Mouse (Mus musculus): Measurements from ENCODE around the gene Stat5b. TPM values are rescaled to one million over a fixed set of nuclear protein-coding genes. Genes with fewer than 3 reads are reported as not detected.

The Stat5b gene
- polyA plus RNA-seq, 1 experiment, result 23.2 TPM

DNA sequence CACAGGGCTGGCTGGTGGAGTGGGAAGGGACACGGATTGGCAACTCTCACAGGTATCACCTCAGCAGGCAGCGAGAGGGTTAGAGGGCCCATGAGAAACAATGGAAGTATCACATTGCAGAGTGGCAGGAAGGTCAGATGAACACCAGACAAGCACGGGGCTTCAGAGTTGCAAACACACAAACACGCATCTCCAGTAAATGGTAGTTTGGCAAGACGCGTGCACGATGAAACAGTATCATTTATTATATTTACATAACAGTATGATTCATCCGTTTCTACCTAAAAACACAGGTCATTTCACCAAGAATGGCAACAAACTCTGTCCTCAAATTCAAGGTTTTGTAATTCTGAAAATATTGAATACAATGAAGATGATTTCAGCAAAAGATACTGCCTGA, 11.0 kb downstream of the Stat5b start:
- DNase-seq, result no peak
- Histone ChIP-seq H3K4me1 (ENCODE audit: control insufficient read depth, insufficient read depth, low read length) (peaks cover 3% of the 10 kb centered on the region; the same call in 1 of the 2 replicates), H3K27ac (ENCODE audit: insufficient read depth, low read depth, low read length) (no peak overlapping the region), H3K27me3 (replicated peaks; ENCODE audit: control insufficient read depth, insufficient read depth, low read length) (no peaks in the 10 kb centered on the region), H3K4me3 (ENCODE audit: insufficient read depth, low read depth, low read length) (no peak overlapping the region), H3K36me3 (ENCODE audit: control insufficient read depth, insufficient read depth, low read length) (no peaks in the 10 kb centered on the region)
- TF ChIP-seq CTCF (conservative IDR thresholded peaks at IDR 0.05; ENCODE audit: insufficient read depth, insufficient read length, low read depth, low read length) (no peak), POLR2A (IDR thresholded peaks at IDR 0.05; ENCODE audit: low read depth, low read length) (no peak)
- WGBS, result 57% methylated on average over 8 of the region's 8 CpGs

DNA sequence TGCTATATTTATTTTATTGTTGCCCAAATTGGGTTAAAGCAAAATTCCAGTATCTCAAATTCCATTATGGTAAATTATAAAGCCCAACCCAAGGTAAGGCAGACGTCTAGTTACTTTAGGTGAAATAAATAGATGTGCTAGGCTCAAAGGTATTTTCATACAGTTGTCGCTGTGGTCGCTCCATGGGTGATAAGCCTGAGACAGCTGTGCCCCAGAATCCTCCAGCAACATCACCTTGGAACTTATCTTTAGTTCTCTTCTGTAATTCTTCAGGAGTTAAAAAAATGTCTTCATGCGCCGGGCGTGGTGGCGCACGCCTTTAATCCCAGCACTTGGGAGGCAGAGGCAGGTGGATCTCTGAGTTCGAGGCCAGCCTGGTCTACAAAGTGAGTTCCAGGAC, 11.6 kb downstream of the Stat5b start:
- no peak for DNase-seq
- no peak for TF ChIP-seq POLR2A (IDR thresholded peaks at IDR 0.05; ENCODE audit: low read depth, low read length)
- TF ChIP-seq CTCF (conservative IDR thresholded peaks at IDR 0.05; ENCODE audit: insufficient read depth, insufficient read length, low read depth, low read length), result no peak
- no peak overlapping the region for H3K27ac ChIP-seq (ENCODE audit: insufficient read depth, low read depth, low read length)

DNA sequence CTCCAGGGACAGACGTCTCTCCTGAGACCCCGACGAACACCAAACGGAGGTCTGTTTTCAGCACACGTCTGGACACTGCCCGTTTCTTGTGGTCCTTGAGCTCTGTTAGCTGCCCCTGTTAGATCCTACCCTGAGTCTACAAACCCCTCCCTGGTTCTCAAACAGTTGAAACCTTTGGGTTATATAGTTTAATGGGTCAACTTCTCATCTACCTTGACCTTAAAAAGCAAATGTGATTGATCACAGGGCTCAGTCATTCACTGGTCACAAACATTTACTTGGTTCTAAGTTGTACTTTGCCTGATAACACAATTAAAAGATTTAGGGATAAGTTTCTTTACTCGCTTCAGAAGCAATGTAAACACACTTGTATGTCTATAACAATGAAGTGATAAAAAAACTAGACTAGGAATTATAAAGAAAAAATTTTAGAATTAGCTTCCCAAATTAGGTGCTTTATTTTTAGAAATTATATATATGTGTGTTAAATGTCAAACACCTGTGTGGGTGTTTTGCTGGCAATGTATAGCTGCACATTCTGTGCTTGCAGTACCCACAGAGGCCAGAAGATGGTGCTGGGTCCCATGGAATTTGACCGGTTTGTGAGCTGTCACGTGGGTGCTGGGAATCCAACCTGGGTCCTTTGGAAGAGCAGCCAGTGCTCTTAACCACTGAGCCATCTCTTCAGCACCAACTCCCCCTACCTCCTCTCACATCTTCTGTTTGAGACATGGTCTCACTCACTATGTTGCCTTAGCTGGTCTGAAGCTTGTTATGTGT, 13.4 kb downstream of the Stat5b start:
- WGBS, result 88% methylated on average over 9 of the region's 9 CpGs
- H3K4me1 ChIP-seq (ENCODE audit: control insufficient read depth, insufficient read depth, low read length), result peaks cover 7% of the 10 kb centered on the region; the same call in 1 of the 2 replicates
- no peak for DNase-seq
- TF ChIP-seq POLR2A (IDR thresholded peaks at IDR 0.05; ENCODE audit: low read depth, low read length) (no peak), CTCF (conservative IDR thresholded peaks at IDR 0.05; ENCODE audit: insufficient read depth, insufficient read length, low read depth, low read length) (peak; percentile 47)
- no peaks in the 10 kb centered on the region for H3K27me3 ChIP-seq (replicated peaks; ENCODE audit: control insufficient read depth, insufficient read depth, low read length)
- H3K36me3 ChIP-seq (ENCODE audit: control insufficient read depth, insufficient read depth, low read length), result no peaks in the 10 kb centered on the region
- H3K4me3 ChIP-seq (ENCODE audit: insufficient read depth, low read depth, low read length), result no peak overlapping the region
- no peak overlapping the region for H3K27ac ChIP-seq (ENCODE audit: insufficient read depth, low read depth, low read length)

More for the DNA sequence above, 11.6 kb downstream of the Stat5b start:
- WGBS, result 94% methylated on average over 9 of the region's 9 CpGs
- Histone ChIP-seq H3K4me3 (ENCODE audit: insufficient read depth, low read depth, low read length) (no peak overlapping the region), H3K36me3 (ENCODE audit: control insufficient read depth, insufficient read depth, low read length) (no peaks in the 10 kb centered on the region), H3K4me1 (ENCODE audit: control insufficient read depth, insufficient read depth, low read length) (peaks cover 3% of the 10 kb centered on the region; the same call in 1 of the 2 replicates), H3K27me3 (replicated peaks; ENCODE audit: control insufficient read depth, insufficient read depth, low read length) (no peaks in the 10 kb centered on the region)

DNA sequence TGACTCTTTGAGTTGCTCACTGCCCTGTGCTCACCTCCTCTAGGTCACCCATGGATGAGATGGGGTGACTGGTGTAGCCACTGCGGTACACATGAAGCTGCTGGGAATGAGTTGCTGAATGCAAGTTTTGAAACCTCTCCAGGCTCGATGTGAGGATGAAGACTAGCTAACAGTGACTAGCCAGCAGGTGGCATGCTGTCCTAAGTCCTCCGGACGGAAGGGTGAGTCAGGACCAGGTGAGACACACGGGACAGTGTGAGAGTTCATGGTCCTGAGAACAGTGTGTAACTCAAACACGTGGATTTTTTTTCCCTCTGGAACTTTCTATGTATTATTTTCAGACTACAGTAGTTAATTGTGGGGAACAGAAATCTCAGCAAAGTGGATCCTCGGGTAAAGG, 17.1 kb downstream of the Stat5b start:
- Histone ChIP-seq H3K4me3 (ENCODE audit: insufficient read depth, low read depth, low read length) (no peak overlapping the region), H3K4me1 (ENCODE audit: control insufficient read depth, insufficient read depth, low read length) (0 out of 2 replicates have a peak, but pooled peaks cover 7% of the 10 kb centered on the region), H3K27ac (ENCODE audit: insufficient read depth, low read depth, low read length) (no peak overlapping the region), H3K27me3 (replicated peaks; ENCODE audit: control insufficient read depth, insufficient read depth, low read length) (no peaks in the 10 kb centered on the region), H3K36me3 (ENCODE audit: control insufficient read depth, insufficient read depth, low read length) (no peaks in the 10 kb centered on the region)
- WGBS, result 33% methylated on average over 7 of the region's 7 CpGs
- DNase-seq, result peak; percentile 71
- TF ChIP-seq POLR2A (IDR thresholded peaks at IDR 0.05; ENCODE audit: low read depth, low read length) (no peak), CTCF (conservative IDR thresholded peaks at IDR 0.05; ENCODE audit: insufficient read depth, insufficient read length, low read depth, low read length) (peak; percentile 92)

DNA sequence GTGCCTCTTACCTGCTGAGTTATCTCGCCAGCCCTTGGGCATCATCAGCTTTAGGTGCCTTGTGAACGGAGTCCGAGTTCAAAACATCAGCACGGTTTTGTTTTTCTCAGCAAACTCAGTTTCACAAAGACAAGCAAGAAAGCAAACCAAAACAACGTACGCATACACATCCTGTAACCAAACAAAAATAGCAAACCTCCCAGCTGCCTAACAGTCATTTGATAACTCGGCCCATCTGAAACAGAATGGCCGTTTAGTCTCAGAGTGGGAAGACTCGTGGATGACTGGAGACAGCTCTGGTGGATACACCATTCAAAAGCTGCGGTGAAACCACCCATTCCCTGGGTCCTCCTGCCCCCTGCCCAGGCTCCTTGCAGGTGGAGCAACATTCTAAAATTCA, 19.1 kb downstream of the Stat5b start:
- 79% methylated on average over 10 of the region's 10 CpGs for WGBS
- no peak for TF ChIP-seq CTCF (conservative IDR thresholded peaks at IDR 0.05; ENCODE audit: insufficient read depth, insufficient read length, low read depth, low read length)
- no peak for TF ChIP-seq POLR2A (IDR thresholded peaks at IDR 0.05; ENCODE audit: low read depth, low read length)
- Histone ChIP-seq H3K4me1 (ENCODE audit: control insufficient read depth, insufficient read depth, low read length) (0 out of 2 replicates have a peak, but pooled peaks cover 7% of the 10 kb centered on the region), H3K4me3 (ENCODE audit: insufficient read depth, low read depth, low read length) (no peak overlapping the region), H3K27ac (ENCODE audit: insufficient read depth, low read depth, low read length) (no peak overlapping the region), H3K27me3 (replicated peaks; ENCODE audit: control insufficient read depth, insufficient read depth, low read length) (no peaks in the 10 kb centered on the region), H3K36me3 (ENCODE audit: control insufficient read depth, insufficient read depth, low read length) (no peaks in the 10 kb centered on the region)
- DNase-seq, result no peak

DNA sequence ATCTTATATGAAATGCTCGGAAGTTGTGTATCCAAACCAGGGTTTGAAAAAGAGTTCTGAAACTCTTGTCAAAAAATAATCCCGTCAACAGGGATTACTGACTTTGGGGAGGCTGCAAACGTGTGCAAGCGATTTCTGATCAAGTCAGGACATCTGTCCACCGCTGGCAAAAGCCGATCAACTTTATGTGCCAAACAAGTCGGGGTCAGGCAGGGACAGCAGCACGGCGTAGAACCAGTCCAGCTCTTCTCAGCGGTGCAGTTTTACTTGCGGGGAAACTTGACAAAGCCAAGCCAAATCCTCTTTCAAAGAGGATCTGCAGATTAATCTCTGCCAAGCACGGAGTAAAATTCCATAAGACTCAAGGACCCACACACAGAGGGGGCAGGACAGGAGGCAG, 20.8 kb downstream of the Stat5b start:
- no peak for DNase-seq
- H3K27me3 ChIP-seq (replicated peaks; ENCODE audit: control insufficient read depth, insufficient read depth, low read length), result no peaks in the 10 kb centered on the region
- H3K4me1 ChIP-seq (ENCODE audit: control insufficient read depth, insufficient read depth, low read length), result peaks cover 7% of the 10 kb centered on the region; the same call in 1 of the 2 replicates
- no peaks in the 10 kb centered on the region for H3K36me3 ChIP-seq (ENCODE audit: control insufficient read depth, insufficient read depth, low read length)
- TF ChIP-seq CTCF (conservative IDR thresholded peaks at IDR 0.05; ENCODE audit: insufficient read depth, insufficient read length, low read depth, low read length) (no peak), POLR2A (IDR thresholded peaks at IDR 0.05; ENCODE audit: low read depth, low read length) (no peak)
- H3K27ac ChIP-seq (ENCODE audit: insufficient read depth, low read depth, low read length), result no peak overlapping the region
- H3K4me3 ChIP-seq (ENCODE audit: insufficient read depth, low read depth, low read length), result no peak overlapping the region
- 79% methylated on average over 12 of the region's 12 CpGs for WGBS

DNA sequence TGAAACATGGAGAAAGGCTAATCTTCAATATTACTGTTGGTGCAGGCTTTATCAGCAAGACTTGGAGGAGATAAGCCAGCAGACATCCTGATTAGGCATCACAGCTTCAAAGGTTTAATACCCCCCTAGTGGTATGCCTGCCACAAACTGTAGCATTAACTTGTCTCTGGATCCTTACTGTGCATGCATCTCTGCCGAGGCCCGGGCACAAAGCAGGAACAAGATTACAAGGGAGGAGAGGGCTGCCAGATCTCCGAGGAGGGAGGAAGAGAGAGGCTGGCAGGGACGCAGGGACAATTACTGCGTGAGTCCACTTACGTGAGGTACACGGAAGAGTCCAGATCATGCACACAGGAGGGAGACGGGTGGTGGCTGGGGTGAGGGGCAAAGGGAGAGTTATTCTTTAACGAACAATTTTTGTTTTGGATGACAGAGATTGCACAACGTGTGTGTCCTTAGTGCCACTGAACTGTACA, 21.8 kb downstream of the Stat5b start:
- no peak overlapping the region for H3K27ac ChIP-seq (ENCODE audit: insufficient read depth, low read depth, low read length)
- DNase-seq, result peak; percentile 76
- WGBS, result 38% methylated on average over 10 of the region's 10 CpGs

More for the DNA sequence above, 21.8 kb downstream of the Stat5b start:
- no peaks in the 10 kb centered on the region for H3K27me3 ChIP-seq (replicated peaks; ENCODE audit: control insufficient read depth, insufficient read depth, low read length)
- peaks cover 7% of the 10 kb centered on the region; the same call in 1 of the 2 replicates for H3K4me1 ChIP-seq (ENCODE audit: control insufficient read depth, insufficient read depth, low read length)
- H3K36me3 ChIP-seq (ENCODE audit: control insufficient read depth, insufficient read depth, low read length), result no peaks in the 10 kb centered on the region
- H3K4me3 ChIP-seq (ENCODE audit: insufficient read depth, low read depth, low read length), result no peak overlapping the region
- TF ChIP-seq CTCF (conservative IDR thresholded peaks at IDR 0.05; ENCODE audit: insufficient read depth, insufficient read length, low read depth, low read length) (0 out of 2 replicates have a peak, but pooled peaks have one; percentile 14), POLR2A (IDR thresholded peaks at IDR 0.05; ENCODE audit: low read depth, low read length) (no peak)
